Mouse (Mus musculus): ENCODE data around the gene Bsnd. TPM values are rescaled to one million over a fixed set of nuclear protein-coding genes. Genes with fewer than 3 reads are reported as not detected.

Bsnd gene
- polyA plus RNA-seq (2014; fragmentation: Nextera tagmentation; extraction: Ambion mirVana) = not detected in 2 replicates

DNA sequence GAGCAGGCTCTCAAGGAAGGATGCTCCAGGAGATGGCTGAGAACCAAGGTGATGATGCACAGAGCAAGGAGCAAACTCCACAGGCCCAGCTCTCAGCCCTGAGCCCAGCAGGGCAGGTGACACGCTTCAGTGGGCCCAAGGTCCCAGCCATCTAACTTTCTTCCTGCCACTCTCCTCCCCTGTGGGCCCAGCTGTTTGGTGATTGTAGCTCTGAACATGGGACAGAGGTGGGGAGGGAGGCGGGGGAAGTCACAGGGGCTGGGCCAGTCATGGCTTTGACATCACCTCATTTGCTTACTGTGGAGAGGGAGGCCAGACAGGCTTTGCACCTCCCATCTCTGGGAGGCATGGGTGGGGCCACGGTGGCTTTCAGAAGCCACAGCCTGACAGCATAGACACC, at the start of gene Bsnd:
Gene Bsnd, minus strand, starts transcription at position 168 of the 400 bp plus-strand sequence.
- H3K9me3 ChIP-seq (ENCODE audit: control insufficient read depth, low read length) = no peaks in the 10 kb centered on the region
- 68% methylated on average over 3 of the region's 3 CpGs for WGBS
- no peak within 1 kb of the TSS for H3K4me2 ChIP-seq
- no peak for ATAC-seq (ENCODE audit: low FRiP score)
- DNase-seq (ENCODE audit: low spot score, missing footprints) = peak; percentile 37
- H3K27me3 ChIP-seq (ENCODE audit: control insufficient read depth, insufficient read depth, low read length) = no peaks in the 10 kb centered on the region
- H3K9ac ChIP-seq (ENCODE audit: low read length) = no peak within 1 kb of the TSS
- H3K4me3 ChIP-seq (ENCODE audit: low read depth, low read length) = no peak within 1 kb of the TSS
- no peaks in the 10 kb centered on the region for H3K36me3 ChIP-seq (ENCODE audit: control insufficient read depth, insufficient read depth, low read length)
- no peaks in the 10 kb centered on the region for H3K4me1 ChIP-seq (ENCODE audit: control insufficient read depth, insufficient read depth, low read length)
- no peak within 1 kb of the TSS for H3K27ac ChIP-seq (ENCODE audit: low read depth, low read length)

DNA sequence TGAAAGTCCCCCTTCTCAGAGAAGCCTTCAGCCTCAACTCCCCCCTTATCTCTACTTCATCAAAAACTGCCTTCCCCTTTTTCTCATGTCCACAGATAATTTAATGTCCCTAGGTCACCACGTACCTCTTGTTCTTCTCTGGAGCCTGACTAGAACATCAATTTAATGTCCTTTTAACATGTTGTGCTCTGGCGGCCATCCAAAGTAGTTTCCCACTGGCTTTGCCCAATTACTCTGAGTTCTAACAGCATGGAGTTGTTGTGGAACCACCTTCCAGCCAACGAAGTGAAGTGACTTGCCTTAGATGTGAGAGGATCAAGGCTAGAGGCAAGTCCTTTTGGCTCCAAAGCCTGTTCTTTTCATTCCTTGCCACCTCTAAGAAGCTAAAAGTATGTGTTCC, 49.4 kb upstream of the Bsnd start:
- H3K27me3 ChIP-seq (ENCODE audit: control insufficient read depth, insufficient read depth, low read length) = no peaks in the 10 kb centered on the region

DNA sequence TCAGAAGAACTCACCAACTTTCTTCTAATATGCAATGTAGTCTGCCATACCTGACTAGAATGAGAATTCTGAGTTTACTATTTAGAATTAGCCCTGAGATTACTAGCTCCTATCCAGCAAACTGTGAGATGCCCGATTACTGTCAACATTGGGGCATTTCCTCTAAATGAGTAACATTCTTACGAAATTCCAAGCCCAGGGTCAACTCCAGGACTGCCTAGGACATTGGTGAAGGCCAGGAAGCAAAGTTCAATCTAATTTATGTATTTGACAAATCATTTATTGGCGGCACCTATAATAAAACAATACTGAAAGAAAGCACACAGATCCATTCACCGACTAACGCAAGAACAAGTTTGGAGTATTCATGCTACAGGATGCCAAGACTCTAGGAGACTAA, 47.7 kb upstream of the Bsnd start:
- Histone ChIP-seq H3K4me2 (no peak overlapping the region), H3K4me3 (ENCODE audit: low read depth, low read length) (no peak overlapping the region), H3K9ac (ENCODE audit: low read length) (no peak overlapping the region), H3K27ac (ENCODE audit: low read depth, low read length) (no peak overlapping the region), H3K4me1 (ENCODE audit: control insufficient read depth, insufficient read depth, low read length) (no peaks in the 10 kb centered on the region), H3K36me3 (ENCODE audit: control insufficient read depth, insufficient read depth, low read length) (no peaks in the 10 kb centered on the region), H3K9me3 (ENCODE audit: control insufficient read depth, low read length) (no peaks in the 10 kb centered on the region), H3K27me3 (ENCODE audit: control insufficient read depth, insufficient read depth, low read length) (no peaks in the 10 kb centered on the region)
- ATAC-seq (ENCODE audit: low FRiP score) = no peak
- no peak for DNase-seq (ENCODE audit: low spot score, missing footprints)
- 87% methylated on average over 5 of the region's 5 CpGs for WGBS

More for the DNA sequence above, 49.4 kb upstream of the Bsnd start:
- H3K9me3 ChIP-seq (ENCODE audit: control insufficient read depth, low read length) = no peaks in the 10 kb centered on the region
- H3K36me3 ChIP-seq (ENCODE audit: control insufficient read depth, insufficient read depth, low read length) = no peaks in the 10 kb centered on the region
- no peak overlapping the region for H3K9ac ChIP-seq (ENCODE audit: low read length)
- no peak overlapping the region for H3K4me2 ChIP-seq
- no peak overlapping the region for H3K4me3 ChIP-seq (ENCODE audit: low read depth, low read length)
- DNase-seq (ENCODE audit: low spot score, missing footprints) (no peak), ATAC-seq (ENCODE audit: low FRiP score) (no peak)
- H3K27ac ChIP-seq (ENCODE audit: low read depth, low read length) = no peak overlapping the region
- H3K4me1 ChIP-seq (ENCODE audit: control insufficient read depth, insufficient read depth, low read length) = no peaks in the 10 kb centered on the region
- WGBS = 70% methylated on average over 3 of the region's 3 CpGs

GRCm38 (mm10) chr4:106534256-106534655, 42.2 kb upstream of the Bsnd start:
- DNase-seq (ENCODE audit: low spot score, missing footprints) (no peak), ATAC-seq (ENCODE audit: low FRiP score) (no peak)
- Histone ChIP-seq H3K4me1 (ENCODE audit: control insufficient read depth, insufficient read depth, low read length) (no peaks in the 10 kb centered on the region), H3K9me3 (ENCODE audit: control insufficient read depth, low read length) (no peaks in the 10 kb centered on the region), H3K4me3 (ENCODE audit: low read depth, low read length) (no peak overlapping the region), H3K27ac (ENCODE audit: low read depth, low read length) (no peak overlapping the region), H3K9ac (ENCODE audit: low read length) (no peak overlapping the region), H3K27me3 (ENCODE audit: control insufficient read depth, insufficient read depth, low read length) (no peaks in the 10 kb centered on the region), H3K4me2 (no peak overlapping the region), H3K36me3 (ENCODE audit: control insufficient read depth, insufficient read depth, low read length) (no peaks in the 10 kb centered on the region)
- whole genome bisulfite sequencing = 79% methylated on average over 7 of the region's 7 CpGs

GRCm38 (mm10) chr4:106533421-106534080, 41.5 kb upstream of the Bsnd start:
- no peaks in the 10 kb centered on the region for H3K9me3 ChIP-seq (ENCODE audit: control insufficient read depth, low read length)

DNA sequence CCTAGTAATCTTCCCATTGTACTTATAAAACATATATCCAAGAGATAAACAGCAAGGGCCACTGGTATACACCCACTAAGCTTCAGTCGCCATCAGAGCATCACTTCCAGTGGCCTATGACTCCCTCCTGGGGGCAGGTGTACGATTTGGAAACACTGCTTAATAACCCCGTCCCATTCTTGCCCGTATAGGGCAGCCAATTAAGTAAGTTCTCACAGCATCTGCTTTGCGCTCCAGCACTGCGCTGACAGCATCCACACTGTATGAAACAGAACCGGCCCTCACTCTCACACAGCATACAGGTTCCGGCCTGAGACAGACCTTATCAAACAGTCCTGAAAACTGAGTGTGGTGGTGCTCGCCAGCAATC, 38.0 kb upstream of the Bsnd start:
- peak; percentile 54 for ATAC-seq (ENCODE audit: low FRiP score)
- Histone ChIP-seq H3K9me3 (ENCODE audit: control insufficient read depth, low read length) (no peaks in the 10 kb centered on the region), H3K27me3 (ENCODE audit: control insufficient read depth, insufficient read depth, low read length) (no peaks in the 10 kb centered on the region), H3K4me3 (ENCODE audit: low read depth, low read length) (no peak overlapping the region), H3K9ac (ENCODE audit: low read length) (no peak overlapping the region), H3K36me3 (ENCODE audit: control insufficient read depth, insufficient read depth, low read length) (no peaks in the 10 kb centered on the region), H3K27ac (ENCODE audit: low read depth, low read length) (no peak overlapping the region), H3K4me1 (ENCODE audit: control insufficient read depth, insufficient read depth, low read length) (no peaks in the 10 kb centered on the region), H3K4me2 (no peak overlapping the region)
- DNase-seq (ENCODE audit: low spot score, missing footprints) = no peak
- 64% methylated on average over 9 of the region's 9 CpGs for WGBS

More at GRCm38 (mm10) chr4:106533421-106534080, 41.5 kb upstream of the Bsnd start:
- Histone ChIP-seq H3K4me3 (ENCODE audit: low read depth, low read length) (no peak overlapping the region), H3K36me3 (ENCODE audit: control insufficient read depth, insufficient read depth, low read length) (no peaks in the 10 kb centered on the region), H3K9ac (ENCODE audit: low read length) (no peak overlapping the region), H3K4me2 (no peak overlapping the region), H3K27ac (ENCODE audit: low read depth, low read length) (no peak overlapping the region), H3K4me1 (ENCODE audit: control insufficient read depth, insufficient read depth, low read length) (no peaks in the 10 kb centered on the region), H3K27me3 (ENCODE audit: control insufficient read depth, insufficient read depth, low read length) (no peaks in the 10 kb centered on the region)
- DNase-seq (ENCODE audit: low spot score, missing footprints) (no peak), ATAC-seq (ENCODE audit: low FRiP score) (no peak)
- 67% methylated on average over 7 of the region's 7 CpGs for WGBS

DNA sequence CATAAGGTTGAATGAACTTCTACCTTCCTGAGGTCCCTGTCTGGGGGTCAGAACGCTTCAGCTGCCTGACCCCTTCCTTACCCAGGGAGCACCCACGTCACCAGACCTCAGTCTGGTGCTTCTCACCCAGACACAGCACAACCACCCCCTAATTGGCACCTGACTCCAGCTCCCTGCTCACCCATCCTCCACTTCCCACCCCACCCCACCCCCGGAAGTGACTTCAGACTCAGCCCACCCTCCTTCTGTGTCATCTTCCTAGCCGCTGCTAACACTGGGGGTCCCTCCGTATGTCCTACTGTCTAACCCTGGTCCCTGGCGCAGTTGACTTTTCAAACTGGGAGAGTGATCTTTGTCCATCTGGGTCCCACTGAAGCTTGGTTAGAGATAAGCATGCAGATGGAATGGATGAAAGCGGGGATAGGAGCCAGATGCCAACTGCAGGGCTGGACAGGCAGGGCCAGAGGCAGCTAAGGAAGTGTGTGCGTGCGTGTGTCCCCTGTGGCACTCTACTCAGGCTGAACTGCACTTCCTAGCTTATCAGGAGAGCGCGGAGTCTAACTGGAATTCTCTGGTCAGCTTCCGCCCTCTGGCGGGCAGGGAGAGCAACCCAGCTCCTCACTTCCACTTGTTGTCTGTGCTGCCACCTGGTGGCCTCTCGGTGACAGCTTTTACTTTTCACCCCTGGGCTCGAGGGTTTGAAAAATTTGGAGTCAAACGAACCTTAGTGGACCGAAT, 37.5 kb upstream of the Bsnd start:
- ATAC-seq (ENCODE audit: low FRiP score) (peak; percentile 92), DNase-seq (ENCODE audit: low spot score, missing footprints) (peak; percentile 99)
- no peaks in the 10 kb centered on the region for H3K4me1 ChIP-seq (ENCODE audit: control insufficient read depth, insufficient read depth, low read length)
- no peak overlapping the region for H3K4me3 ChIP-seq (ENCODE audit: low read depth, low read length)
- no peaks in the 10 kb centered on the region for H3K9me3 ChIP-seq (ENCODE audit: control insufficient read depth, low read length)
- peak overlapping the region; percentile 26 for H3K4me2 ChIP-seq
- H3K27ac ChIP-seq (ENCODE audit: low read depth, low read length) = no peak overlapping the region
- H3K9ac ChIP-seq (ENCODE audit: low read length) = peak overlapping the region; percentile 24; the same call in 1 of the 2 replicates
- 16% methylated on average over 17 of the region's 17 CpGs for WGBS
- H3K36me3 ChIP-seq (ENCODE audit: control insufficient read depth, insufficient read depth, low read length) = no peaks in the 10 kb centered on the region
- no peaks in the 10 kb centered on the region for H3K27me3 ChIP-seq (ENCODE audit: control insufficient read depth, insufficient read depth, low read length)

DNA sequence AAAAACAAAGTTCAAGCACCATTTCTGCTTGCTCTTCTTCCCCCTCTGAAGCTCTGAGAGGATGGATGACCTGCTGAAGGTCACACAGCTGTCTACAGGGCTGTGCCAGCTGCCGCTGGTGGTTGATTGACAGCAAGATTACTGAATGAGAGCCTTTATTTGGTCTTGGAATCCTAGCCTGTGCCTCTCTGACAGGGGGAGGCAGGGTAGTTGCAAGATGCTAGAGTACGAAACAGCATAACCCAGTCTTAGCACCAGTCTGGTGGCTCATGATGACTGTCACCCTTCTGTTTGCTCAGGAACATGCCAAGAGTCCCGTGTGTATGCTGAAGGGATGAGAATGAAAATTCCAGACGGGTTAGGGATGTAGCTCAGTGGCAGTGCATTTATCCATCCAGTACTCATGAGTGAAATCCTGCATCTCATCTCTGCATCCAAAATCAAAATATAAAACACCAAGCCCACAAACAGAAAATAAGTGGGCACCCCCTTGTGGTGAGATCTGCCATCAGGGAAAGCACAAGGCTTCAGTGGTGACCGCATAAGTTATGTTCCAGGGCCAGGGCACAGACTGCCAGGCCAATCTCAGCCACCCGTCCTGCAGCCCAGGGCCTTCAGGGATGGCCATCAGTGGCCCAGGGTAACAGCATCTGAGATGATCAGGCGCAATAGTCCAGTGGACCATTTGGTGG, 35.9 kb upstream of the Bsnd start:
- 75% methylated on average over 7 of the region's 7 CpGs for WGBS
- H3K4me1 ChIP-seq (ENCODE audit: control insufficient read depth, insufficient read depth, low read length) = no peaks in the 10 kb centered on the region
- no peak overlapping the region for H3K4me3 ChIP-seq (ENCODE audit: low read depth, low read length)
- no peaks in the 10 kb centered on the region for H3K36me3 ChIP-seq (ENCODE audit: control insufficient read depth, insufficient read depth, low read length)
- H3K9me3 ChIP-seq (ENCODE audit: control insufficient read depth, low read length) = no peaks in the 10 kb centered on the region
- ATAC-seq (ENCODE audit: low FRiP score) = no peak
- no peak overlapping the region for H3K9ac ChIP-seq (ENCODE audit: low read length)
- no peak overlapping the region for H3K27ac ChIP-seq (ENCODE audit: low read depth, low read length)
- H3K4me2 ChIP-seq = no peak overlapping the region
- DNase-seq (ENCODE audit: low spot score, missing footprints) = peak; percentile 84
- no peaks in the 10 kb centered on the region for H3K27me3 ChIP-seq (ENCODE audit: control insufficient read depth, insufficient read depth, low read length)

DNA sequence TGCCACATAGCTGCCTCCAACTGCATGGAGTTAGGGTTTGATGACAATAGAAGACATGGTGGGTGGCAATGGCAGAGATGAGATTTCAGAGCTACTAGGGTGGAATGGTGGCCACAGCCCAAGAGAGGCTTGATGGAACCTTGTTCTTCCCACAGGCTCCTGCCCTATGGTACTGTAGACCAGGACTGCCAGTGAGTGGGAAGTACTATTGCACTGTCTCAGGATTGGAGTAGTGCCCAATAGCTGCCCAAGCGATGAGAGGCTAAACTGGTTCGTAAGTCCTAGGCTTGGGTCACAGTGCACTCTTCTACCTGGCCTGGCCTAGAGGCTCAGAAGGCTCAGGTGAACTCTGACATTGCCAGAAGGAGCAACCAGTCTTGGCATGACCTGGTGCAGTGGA, 32.9 kb upstream of the Bsnd start:
- H3K9me3 ChIP-seq (ENCODE audit: control insufficient read depth, low read length) = no peaks in the 10 kb centered on the region
- no peak overlapping the region for H3K27ac ChIP-seq (ENCODE audit: low read depth, low read length)
- H3K4me2 ChIP-seq = no peak overlapping the region
- H3K4me3 ChIP-seq (ENCODE audit: low read depth, low read length) = no peak overlapping the region
- no peaks in the 10 kb centered on the region for H3K4me1 ChIP-seq (ENCODE audit: control insufficient read depth, insufficient read depth, low read length)
- DNase-seq (ENCODE audit: low spot score, missing footprints) = no peak
- 82% methylated on average over 2 of the region's 2 CpGs for WGBS
- no peak overlapping the region for H3K9ac ChIP-seq (ENCODE audit: low read length)
- no peaks in the 10 kb centered on the region for H3K36me3 ChIP-seq (ENCODE audit: control insufficient read depth, insufficient read depth, low read length)
- H3K27me3 ChIP-seq (ENCODE audit: control insufficient read depth, insufficient read depth, low read length) = no peaks in the 10 kb centered on the region
- no peak for ATAC-seq (ENCODE audit: low FRiP score)

Measured in midbrain, embryonic 11.5 days (tissue).